In the genomic region with DNA sequence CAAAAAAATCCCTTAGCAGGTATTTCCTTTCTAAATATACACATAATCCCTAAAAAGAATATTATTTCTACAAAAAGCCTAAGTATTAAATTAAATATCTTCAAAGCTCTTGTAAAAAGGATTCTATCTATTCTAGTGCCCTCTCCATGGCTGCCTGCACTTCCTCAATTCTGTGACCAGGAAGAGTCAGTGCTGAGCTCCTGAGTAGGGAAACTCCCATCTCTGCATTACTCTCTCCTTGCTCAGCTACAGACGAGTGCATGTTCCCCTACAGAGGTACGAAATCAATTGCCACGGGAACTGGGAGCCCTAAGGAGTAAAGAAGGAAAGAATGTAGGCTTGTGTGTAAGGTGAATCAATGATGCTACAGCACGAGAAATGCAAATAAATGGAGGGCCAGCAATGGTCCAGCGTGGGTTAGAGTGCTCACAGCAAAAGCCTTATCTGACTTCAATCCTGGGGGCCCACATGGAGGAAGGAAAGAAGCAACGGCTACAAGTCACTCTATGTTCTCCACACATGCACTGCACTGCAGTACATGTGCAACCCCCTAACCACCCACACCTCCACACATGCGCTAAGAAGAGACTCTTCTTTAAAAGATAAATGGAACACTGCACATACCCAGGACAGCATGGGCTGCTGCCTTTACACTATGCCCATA, we compare ENCODE assay signal across 28 mouse cellular contexts. TPM values are rescaled to one million over a fixed set of nuclear protein-coding genes. Genes with fewer than 3 reads are reported as not detected.
A peak's percentile ranks its signal among the peaks of the same experiment; 100 is the strongest.
DNase-seq lines count a peak whose midpoint lies in the region; ATAC-seq and TF ChIP-seq lines count a peak whose summit lies in the region.
"Had no signal": no experiment of that assay in that cellular context is flagged by ENCODE, and none has a peak within 500 bp of the region (broad histone marks: within the 10 kb centered on the region; RNA-seq: fewer than 3 reads in every experiment).

No protein-coding gene starts in this region.

- no peak overlapping the region for H3K4me3 ChIP-seq in liver, embryonic 14.5 days (ENCODE audit: insufficient read depth in 1 of 2, low read depth in 2 of 2, low read length in 2 of 2)
- H3K4me3 ChIP-seq: forebrain, embryonic 13.5 days; heart, adult 2 months; heart, embryonic 12.5 days; limb, embryonic 13.5 days; megakaryocyte, embryonic 14.5 days; midbrain, embryonic 12.5 days; neural tube, embryonic 13.5 days had no signal

- no peak overlapping the region for H3K9ac ChIP-seq in liver, embryonic 14.5 days (replicated peaks)
- H3K9ac ChIP-seq: forebrain, embryonic 13.5 days; heart, embryonic 12.5 days; hindbrain, embryonic 14.5 days; limb, embryonic 13.5 days; midbrain, embryonic 12.5 days; neural tube, embryonic 13.5 days had no signal

- no peak for TF ChIP-seq EP300 in liver, embryonic 14.5 days (IDR thresholded peaks at IDR 0.05; ENCODE audit: low read depth)

- WGBS in liver, embryonic 14.5 days (ENCODE audit: insufficient replicate concordance) = 22% methylated on average over 7 of the region's 7 CpGs

- peaks cover 6 to 16% of the 10 kb centered on the region in 2 experiments for H3K4me1 ChIP-seq in liver, embryonic 14.5 days (replicated peaks; ENCODE audit: control insufficient read depth in 2 of 2, insufficient read depth in 2 of 2, low read length in 1 of 2)
- H3K4me1 ChIP-seq: forebrain, embryonic 13.5 days; heart, embryonic 12.5 days; limb, embryonic 13.5 days; midbrain, embryonic 12.5 days; neural tube, embryonic 13.5 days had no signal

- no peaks in the 10 kb centered on the region for H3K9me3 ChIP-seq in liver, embryonic 14.5 days (ENCODE audit: control insufficient read depth, low read length)
- H3K9me3 ChIP-seq: forebrain, embryonic 13.5 days; heart, embryonic 12.5 days; limb, embryonic 13.5 days; megakaryocyte, embryonic 14.5 days; midbrain, embryonic 12.5 days; neural tube, embryonic 13.5 days had no signal

- ATAC-seq in liver, embryonic 14.5 days (ENCODE audit: insufficient read depth) = peak; percentile 60; the same call in 1 of the 2 replicates
- ATAC-seq in monocyte, adult 5-6 weeks (replicated peaks; ENCODE audit: insufficient number of reproducible peaks, low FRiP score, low TSS enrichment, poor library complexity, severe bottlenecking) = peak; percentile 79; the same call in 1 of the 2 replicates
- ATAC-seq in CD4-positive, CD25-positive, alpha-beta regulatory T cell, adult 4 months = no peak
- ATAC-seq: forebrain, embryonic 13.5 days had no signal

- H3K36me3 ChIP-seq in liver, embryonic 14.5 days (replicated peaks; ENCODE audit: control insufficient read depth, insufficient read depth, low read depth) = no peaks in the 10 kb centered on the region
- H3K36me3 ChIP-seq: heart, embryonic 12.5 days; limb, embryonic 13.5 days; midbrain, embryonic 12.5 days; neural tube, embryonic 13.5 days had no signal

- peak overlapping the region; percentile 30; the same call in 1 of the 2 replicates for H3K4me2 ChIP-seq in liver, embryonic 14.5 days (ENCODE audit: low read depth)
- H3K4me2 ChIP-seq: forebrain, embryonic 13.5 days; heart, embryonic 12.5 days; hindbrain, embryonic 14.5 days; limb, embryonic 13.5 days; midbrain, embryonic 12.5 days; neural tube, embryonic 13.5 days had no signal

- no peak for TF ChIP-seq CTCF in liver, embryonic 14.5 days (IDR thresholded peaks at IDR 0.05; ENCODE audit: low read depth)

- H3K27ac ChIP-seq in liver, embryonic 14.5 days = no peak overlapping the region
- H3K27ac ChIP-seq: forebrain, embryonic 13.5 days; heart, adult 2 months; hindbrain, embryonic 14.5 days; limb, embryonic 13.5 days; midbrain, embryonic 12.5 days; neural tube, embryonic 13.5 days had no signal

- peak; percentile 6 to 16 for DNase-seq in B cell, adult 2 months
- peak; percentile 57 for DNase-seq in MEL-GATA-1-ER (ENCODE audit: extremely low read depth, low read depth)
- no peak for DNase-seq in liver, embryonic 14.5 days (ENCODE audit: low read depth in 3 of 3, low spot score in 3 of 3)
- no peak for DNase-seq in right cerebral cortex, postnatal 10 days (ENCODE audit: low spot score in 2 of 2)
- DNase-seq in lung, postnatal 4 days = no peak
- DNase-seq: adrenal gland, postnatal 36 days; cerebellum, adult 18-20 months; cerebellum, postnatal 10 days; gastrocnemius, postnatal 25 days; heart, adult 2 months; heart, postnatal 4 days; kidney, adult 11 months; kidney, postnatal 14 days; lung, adult 2 months; lung, postnatal 14 days had no signal

- no peaks in the 10 kb centered on the region for H3K27me3 ChIP-seq in liver, embryonic 14.5 days (ENCODE audit: control insufficient read depth, insufficient read depth, low read length)
- H3K27me3 ChIP-seq: forebrain, embryonic 13.5 days; heart, embryonic 12.5 days; limb, embryonic 13.5 days; neural tube, embryonic 13.5 days had no signal

RNA-seq across cellular contexts. Expression of a gene that starts 17.0 kb away (rescaled TPM):
- polyA plus RNA-seq in liver, embryonic 14.5 days (2012; rRNA removed) = 0.22 and 0.32 TPM in 2 replicates
- polyA plus RNA-seq in liver, embryonic 14.5 days (2014; fragmentation: Nextera tagmentation; extraction: Ambion mirVana) = 0.09 and 0.21 TPM in 2 replicates
- total RNA-seq in monocyte, adult 5-6 weeks (2017) = 1.7 TPM in 1 of 3 replicates, not detected in the others
- not detected for polyA plus RNA-seq in CD4-positive, CD25-positive, alpha-beta regulatory T cell, adult 4 months (2017; shearing (Covaris generic))
- total RNA-seq: gastrocnemius, adult 18-20 months; gastrocnemius, postnatal 25 days had no signal
- polyA plus RNA-seq: C2C12; lung, adult 2 months had no signal

RNA-seq across cellular contexts. Expression of a gene that starts 25.2 kb away (rescaled TPM):
- 9.2 and 10.9 TPM in 2 replicates for polyA plus RNA-seq in liver, embryonic 14.5 days (2012; rRNA removed)
- polyA plus RNA-seq in liver, embryonic 14.5 days (2014; fragmentation: Nextera tagmentation; extraction: Ambion mirVana) = 8.3 and 9.2 TPM in 2 replicates
- 33.1 to 48.4 TPM (median 35.9 TPM) in 3 replicates for total RNA-seq in monocyte, adult 5-6 weeks (2017)
- 10 to 100 TPM; 32.2 to 32.9 TPM for polyA plus RNA-seq in CD4-positive, CD25-positive, alpha-beta regulatory T cell, adult 4 months (2017; shearing (Covaris generic))

RNA-seq across cellular contexts. Expression of a gene that starts 41.1 kb away (rescaled TPM):
- polyA plus RNA-seq in liver, embryonic 14.5 days (2012; rRNA removed) = 0.01 and 0.04 TPM in 2 replicates
- 0.08 TPM in 1 of 2 replicates, not detected in the other for polyA plus RNA-seq in liver, embryonic 14.5 days (2014; fragmentation: Nextera tagmentation; extraction: Ambion mirVana)
- 10.8 to 14.4 TPM (median 11.8 TPM) in 3 replicates for total RNA-seq in monocyte, adult 5-6 weeks (2017)
- under 1 TPM in 1 of 2 experiments, not detected in 1; 0.81 TPM for polyA plus RNA-seq in CD4-positive, CD25-positive, alpha-beta regulatory T cell, adult 4 months (2017; shearing (Covaris generic))
- total RNA-seq: gastrocnemius, adult 18-20 months; gastrocnemius, postnatal 25 days; heart, adult 2 months; heart, postnatal 4 days had no signal
- polyA plus RNA-seq: C2C12; embryonic facial prominence, embryonic 11.5 days; heart, adult 2 months; heart, postnatal 0 days; midbrain, embryonic 12.5 days had no signal

Comparison
In these comparisons a context has a peak if more than half of its experiments do, and no peak if none do; other contexts are left out.
1. DNase-seq: peak in B cell, adult 2 months (2 of 2) and MEL-GATA-1-ER (single experiment); none in liver, embryonic 14.5 days (0 of 3), right cerebral cortex, postnatal 10 days (0 of 2) and lung, postnatal 4 days (0 of 2).